Mouse (Mus musculus) G1E (cell line): ENCODE results near the gene Tbc1d1. TPM values are rescaled to one million over a fixed set of nuclear protein-coding genes. Genes with fewer than 3 reads are reported as not detected.

Experiments
- ATAC-seq: 2 replicates; pipeline ENCODE4 v1.8.0; 2016; ENCODE audit warnings: mild to moderate bottlenecking; ENCODE audit not compliant: insufficient number of reproducible peaks, poor library complexity, low FRiP score, severe bottlenecking; ENCODE audit errors: extremely low read depth
- DNase-seq: peaks from one replicate; pipeline ENCODE4 v3.0.0; 2012; ENCODE audit warnings: low spot score
- H3K27me3 ChIP-seq: 2 replicates; pipeline ENCODE4 v1.6.1; 2012; ENCODE audit warnings: mild to moderate bottlenecking, low read length, inconsistent platforms; ENCODE audit not compliant: insufficient read depth
- H3K36me3 ChIP-seq: replicated peaks from 2 replicates; pipeline ENCODE3; 2012; ENCODE audit warnings: mild to moderate bottlenecking, inconsistent platforms
- H3K4me1 ChIP-seq: 2 replicates; pipeline ENCODE4 v1.6.1; 2012; ENCODE audit warnings: low read depth, low read length, inconsistent platforms, mixed read lengths; ENCODE audit not compliant: insufficient read depth
- H3K4me3 ChIP-seq: 2 replicates; pipeline ENCODE4 v1.5.1; 2012; ENCODE audit warnings: low read depth, mild to moderate bottlenecking, inconsistent platforms, low read length, moderate library complexity, mixed read lengths
- H3K9me3 ChIP-seq: replicated peaks from 2 replicates; pipeline ENCODE4 v1.6.1; 2012; ENCODE audit warnings: inconsistent platforms
- CTCF ChIP-seq: IDR thresholded peaks from 2 replicates; pipeline ENCODE4 v1.5.1; 2012; ENCODE audit warnings: low read depth, low read length, inconsistent platforms, mixed read lengths
- GATA1 ChIP-seq: IDR thresholded peaks from 2 replicates; pipeline ENCODE4 v1.6.1; 2012; ENCODE audit warnings: borderline replicate concordance, low read length, inconsistent platforms, mixed read lengths
- GATA2 ChIP-seq: IDR thresholded peaks from 2 replicates; pipeline ENCODE4 v1.6.1; 2012; ENCODE audit warnings: low read depth, low read length, inconsistent platforms, borderline replicate concordance
- POLR2AphosphoS5 ChIP-seq: IDR thresholded peaks from 2 replicates; pipeline ENCODE4 v1.6.1; 2012; ENCODE audit warnings: low read depth, low read length, inconsistent platforms; ENCODE audit not compliant: insufficient replicate concordance
- TAL1 ChIP-seq: conservative IDR thresholded peaks from 2 replicates; pipeline ENCODE4 v1.6.1; 2012; ENCODE audit warnings: low read depth, low read length, inconsistent platforms, mixed read lengths
- polyA plus RNA-seq: library from polyadenylated mRNA; stranded (reverse); fragments of >175 nt; gene quantifications from 2 replicates; pipeline ENCODE4 v1.2.3, GENCODE M21; 2012
- total RNA-seq, 2 experiments: library from RNA; stranded (forward) in 1 of 2; stranded (reverse) in 1 of 2; fragments of 200-1000 nt in 1 of 2; fragments of >200 nt in 1 of 2; fragmentation: Nextera tagmentation in 1 of 2; gene quantifications; 2 replicates each; pipeline ENCODE4 v1.2.3; 2014 to 2017

The Tbc1d1 gene
- total and polyA plus RNA-seq, 3 experiments = 4.2 to 17.3 (median 11.7) TPM

- no peak for ATAC-seq
- peaks cover 3% of the 10 kb centered on the region for H3K27me3 ChIP-seq
Observed at GRCm38 (mm10) chr5:64185257-64185656, 29.2 kb downstream of the Tbc1d1 start.

GRCm38 (mm10) chr5:64186566-64186965 lies 30.5 kb downstream of the Tbc1d1 start:
- Histone ChIP-seq H3K36me3 (no peaks in the 10 kb centered on the region), H3K4me3 (no peak overlapping the region), H3K9me3 (peaks cover 3% of the 10 kb centered on the region; the same call in 1 of the 2 replicates), H3K4me1 (no peaks in the 10 kb centered on the region), H3K27me3 (peaks cover 2% of the 10 kb centered on the region; the same call in 1 of the 2 replicates)
- TF ChIP-seq TAL1 = no peak
- TF ChIP-seq POLR2AphosphoS5 = no peak
- TF ChIP-seq GATA1 = no peak
- TF ChIP-seq CTCF = no peak
- TF ChIP-seq GATA2 = no peak
- ATAC-seq (no peak), DNase-seq (no peak)

More at GRCm38 (mm10) chr5:64185257-64185656, 29.2 kb downstream of the Tbc1d1 start:
- TF ChIP-seq GATA2 = no peak
- no peak for TF ChIP-seq GATA1
- TF ChIP-seq CTCF = no peak
- TF ChIP-seq POLR2AphosphoS5 = no peak
- no peak for TF ChIP-seq TAL1
- no peak for DNase-seq
- H3K4me1 ChIP-seq = no peaks in the 10 kb centered on the region
- H3K36me3 ChIP-seq = no peaks in the 10 kb centered on the region
- H3K9me3 ChIP-seq = no peaks in the 10 kb centered on the region
- no peak overlapping the region for H3K4me3 ChIP-seq

GRCm38 (mm10) chr5:64188083-64188648 lies 32.1 kb downstream of the Tbc1d1 start:
- Histone ChIP-seq H3K4me1 (no peaks in the 10 kb centered on the region), H3K36me3 (no peaks in the 10 kb centered on the region), H3K9me3 (peaks cover 6% of the 10 kb centered on the region), H3K27me3 (peaks cover 2% of the 10 kb centered on the region; the same call in 1 of the 2 replicates), H3K4me3 (no peak overlapping the region)
- ATAC-seq (no peak), DNase-seq (no peak)
- TF ChIP-seq POLR2AphosphoS5 (no peak), CTCF (no peak), TAL1 (no peak), GATA2 (no peak), GATA1 (no peak)

- Histone ChIP-seq H3K4me3 (no peak overlapping the region), H3K4me1 (no peaks in the 10 kb centered on the region), H3K27me3 (peaks cover 2% of the 10 kb centered on the region; the same call in 1 of the 2 replicates), H3K9me3 (peaks cover 6% of the 10 kb centered on the region), H3K36me3 (no peaks in the 10 kb centered on the region)
- ATAC-seq (no peak), DNase-seq (no peak)
- TF ChIP-seq GATA2 (no peak), TAL1 (no peak), CTCF (no peak), POLR2AphosphoS5 (no peak), GATA1 (no peak)
Observed at GRCm38 (mm10) chr5:64190892-64191291, 34.8 kb downstream of the Tbc1d1 start.

- DNase-seq (no peak), ATAC-seq (no peak)
- H3K4me3 ChIP-seq = no peak overlapping the region
- no peaks in the 10 kb centered on the region for H3K36me3 ChIP-seq
- peaks cover 8% of the 10 kb centered on the region for H3K27me3 ChIP-seq
- H3K4me1 ChIP-seq = no peaks in the 10 kb centered on the region
- H3K9me3 ChIP-seq = peaks cover 6% of the 10 kb centered on the region
- TF ChIP-seq GATA1 (no peak), GATA2 (no peak), TAL1 (no peak), CTCF (no peak), POLR2AphosphoS5 (no peak)
Observed at GRCm38 (mm10) chr5:64193353-64193752, 37.2 kb downstream of the Tbc1d1 start.

GRCm38 (mm10) chr5:64196250-64196865 lies 40.3 kb downstream of the Tbc1d1 start:
- H3K4me3 ChIP-seq = no peak overlapping the region
- no peaks in the 10 kb centered on the region for H3K36me3 ChIP-seq
- ATAC-seq (no peak), DNase-seq (no peak)
- H3K27me3 ChIP-seq = peaks cover 8% of the 10 kb centered on the region
- H3K4me1 ChIP-seq = no peaks in the 10 kb centered on the region
- TF ChIP-seq CTCF (no peak), TAL1 (no peak), GATA1 (no peak), GATA2 (no peak), POLR2AphosphoS5 (no peak)
- peaks cover 3% of the 10 kb centered on the region; the same call in 1 of the 2 replicates for H3K9me3 ChIP-seq
